Mouse (Mus musculus) lung, embryonic 15.5 days (tissue): ENCODE data around the gene Foxd4. TPM values are rescaled to one million over a fixed set of nuclear protein-coding genes. Genes with fewer than 3 reads are reported as not detected.
A peak's percentile ranks its signal among the peaks of the same experiment; 100 is the strongest.

Experiments used
- ATAC-seq: fragments of 200-750 bp; cut with Nextera tagmentation; 2 replicates; pipeline ENCODE4 v1.8.0; 2017; ENCODE audit warnings: moderate number of reproducible peaks, borderline replicate concordance; ENCODE audit not compliant: low FRiP score, low TSS enrichment; ENCODE audit errors: extremely low read depth
- H3K27ac ChIP-seq: fragments of 300-500 bp; sonication (generic); 2 replicates; pipeline ENCODE4 v1.5.1; 2015; ENCODE audit warnings: moderate library complexity, mild to moderate bottlenecking, inconsistent platforms
- H3K27me3 ChIP-seq: fragments of 300-500 bp; sonication (generic); 2 replicates; pipeline ENCODE4 v1.6.1; 2015; ENCODE audit warnings: inconsistent platforms
- H3K36me3 ChIP-seq: fragments of 300-500 bp; sonication (generic); 2 replicates; pipeline ENCODE4 v1.6.1; 2015; ENCODE audit warnings: inconsistent platforms
- H3K4me1 ChIP-seq: fragments of 300-500 bp; sonication (generic); 2 replicates; pipeline ENCODE4 v1.6.1; 2015; ENCODE audit warnings: inconsistent platforms
- H3K4me2 ChIP-seq: fragments of 300-500 bp; sonication (generic); 2 replicates; pipeline ENCODE4 v1.6.1; 2015; ENCODE audit warnings: inconsistent platforms, mild to moderate bottlenecking, moderate library complexity
- H3K4me3 ChIP-seq: fragments of 300-500 bp; sonication (generic); 2 replicates; pipeline ENCODE4 v1.5.1; 2015; ENCODE audit warnings: mild to moderate bottlenecking, inconsistent platforms
- H3K9ac ChIP-seq: fragments of 300-500 bp; sonication (generic); 2 replicates; pipeline ENCODE4 v1.6.1; 2015; ENCODE audit warnings: inconsistent platforms
- H3K9me3 ChIP-seq: fragments of 300-500 bp; sonication (generic); 2 replicates; pipeline ENCODE4 v1.6.1; 2016; ENCODE audit warnings: inconsistent platforms
- WGBS: fragments of 180-500 bp; shearing (Covaris S2); methylation state at CpG from one replicate; pipeline ENCODE4 v1.1.7; 2015; 5-methylcytosine and 5-hydroxymethylcytosine counted together
- microRNA-seq: library from miRNA; unstranded; fragments of <30 nt; microRNA quantifications from one replicate; pipeline ENCODE4, GENCODE M21; 2016
- polyA plus RNA-seq: library from polyadenylated mRNA; unstranded; fragments of >200 nt; fragmentation: Nextera tagmentation; extraction: Ambion mirVana; gene quantifications from 2 replicates; pipeline ENCODE4 v1.2.1, GENCODE M21; 2015

Gene Foxd4
- polyA plus RNA-seq, 1 experiment from 2014 or later: not detected

DNA sequence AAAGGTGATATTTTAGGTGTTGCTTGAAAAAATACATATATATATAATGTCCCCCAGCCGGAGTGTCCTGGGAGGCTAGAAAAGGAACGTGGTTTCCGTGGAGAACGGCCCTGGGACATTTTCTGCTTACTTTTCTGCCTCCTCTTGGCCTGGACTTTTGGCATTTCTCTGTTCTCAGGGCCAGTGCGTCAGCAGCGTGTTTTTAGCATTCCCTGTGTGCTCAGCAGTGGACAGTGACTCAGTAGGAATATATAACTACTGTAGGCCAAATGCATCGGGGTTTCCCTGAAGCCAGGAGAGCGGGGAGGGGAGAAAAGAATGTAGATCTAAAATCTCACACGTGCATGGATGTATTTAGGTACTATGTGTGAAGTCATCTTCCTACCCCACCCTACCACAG lies 35.6 kb downstream of the Foxd4 start:
- Histone ChIP-seq H3K4me2 (no peak overlapping the region), H3K9ac (no peak overlapping the region), H3K27me3 (peaks cover 22% of the 10 kb centered on the region; the same call in 1 of the 2 replicates), H3K27ac (no peak overlapping the region), H3K4me3 (no peak overlapping the region), H3K36me3 (no peaks in the 10 kb centered on the region), H3K9me3 (no peaks in the 10 kb centered on the region), H3K4me1 (peaks cover 11% of the 10 kb centered on the region; the same call in 1 of the 2 replicates)
- WGBS: 79% methylated on average over 9 of the region's 9 CpGs
- no peak for ATAC-seq

DNA sequence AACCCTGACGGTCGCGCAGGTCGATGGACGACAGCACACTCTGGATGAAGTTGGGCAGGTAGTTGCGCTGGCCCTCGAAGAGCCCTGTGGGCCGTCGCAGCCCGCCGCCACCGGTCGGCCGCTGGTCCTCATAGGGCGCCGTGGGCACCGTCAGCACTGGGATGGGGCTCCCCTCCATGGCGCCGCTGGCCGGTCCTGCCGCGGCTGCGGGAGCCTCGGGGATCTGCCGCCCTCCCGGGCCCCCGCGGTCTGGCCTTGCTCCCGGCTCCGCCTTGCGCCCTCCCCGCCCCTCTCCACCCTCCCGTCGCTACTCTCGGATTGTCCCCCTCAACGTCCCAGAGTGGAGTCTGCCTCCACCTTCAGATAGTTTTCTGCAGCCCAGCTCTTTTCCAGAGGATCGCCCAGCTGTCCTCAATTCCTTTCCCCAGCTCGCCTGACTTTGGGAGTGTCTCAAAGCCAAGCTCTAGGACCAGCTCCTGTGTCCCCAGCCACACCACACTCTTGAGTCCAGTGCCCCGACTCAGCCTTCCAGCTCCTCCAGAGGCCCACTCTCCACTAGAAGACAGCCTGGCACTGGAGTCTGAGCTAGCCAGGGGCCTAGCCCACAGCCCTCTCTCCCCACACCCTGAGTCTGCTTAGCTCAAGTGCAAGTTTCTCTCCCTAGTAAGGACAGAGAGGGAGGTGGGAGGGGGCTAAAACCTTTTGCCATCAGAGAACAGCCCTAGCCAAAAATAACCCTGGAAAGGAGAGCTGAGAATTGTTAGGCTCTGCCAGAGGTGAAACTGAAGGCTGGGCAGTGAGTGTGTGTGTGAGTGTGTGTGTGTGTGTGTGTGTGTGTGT lies 39.2 kb downstream of the Foxd4 start, which contains the start of gene Pgm5:
Gene Pgm5, minus strand, starts transcription at position 244 of the 840 bp plus-strand sequence.
- Histone ChIP-seq H3K27ac (peak within 1 kb of the TSS; percentile 57; the same call in 1 of the 2 replicates), H3K4me1 (peaks cover 12% of the 10 kb centered on the region; the same call in 1 of the 2 replicates)
- ATAC-seq: peak; percentile 77

GRCm38 (mm10) chr19:24861276-24861611 lies 39.8 kb downstream of the Foxd4 start:
- H3K4me1 ChIP-seq: peaks cover 12% of the 10 kb centered on the region; the same call in 1 of the 2 replicates
- no peaks in the 10 kb centered on the region for H3K9me3 ChIP-seq
- H3K4me3 ChIP-seq: peak overlapping the region; percentile 56
- peak overlapping the region; percentile 91 for H3K4me2 ChIP-seq
- H3K27ac ChIP-seq: peak overlapping the region; percentile 57; the same call in 1 of the 2 replicates
- peaks cover 23% of the 10 kb centered on the region; the same call in 1 of the 2 replicates for H3K27me3 ChIP-seq
- WGBS: 20% methylated on average over 13 of the region's 13 CpGs
- H3K36me3 ChIP-seq: no peaks in the 10 kb centered on the region
- peak; percentile 32; the same call in 1 of the 2 replicates for ATAC-seq
- peak overlapping the region; percentile 47 for H3K9ac ChIP-seq

More for the DNA sequence above, 39.2 kb downstream of the Foxd4 start, which contains the start of gene Pgm5:
- no peaks in the 10 kb centered on the region for H3K36me3 ChIP-seq
- peak within 1 kb of the TSS; percentile 91 for H3K4me2 ChIP-seq
- H3K4me3 ChIP-seq: peak within 1 kb of the TSS; percentile 56
- no peaks in the 10 kb centered on the region for H3K9me3 ChIP-seq
- H3K9ac ChIP-seq: peak within 1 kb of the TSS; percentile 47
- under 1% methylated on average over 39 of the region's 39 CpGs for WGBS
- H3K27me3 ChIP-seq: peaks cover 23% of the 10 kb centered on the region; the same call in 1 of the 2 replicates

DNA sequence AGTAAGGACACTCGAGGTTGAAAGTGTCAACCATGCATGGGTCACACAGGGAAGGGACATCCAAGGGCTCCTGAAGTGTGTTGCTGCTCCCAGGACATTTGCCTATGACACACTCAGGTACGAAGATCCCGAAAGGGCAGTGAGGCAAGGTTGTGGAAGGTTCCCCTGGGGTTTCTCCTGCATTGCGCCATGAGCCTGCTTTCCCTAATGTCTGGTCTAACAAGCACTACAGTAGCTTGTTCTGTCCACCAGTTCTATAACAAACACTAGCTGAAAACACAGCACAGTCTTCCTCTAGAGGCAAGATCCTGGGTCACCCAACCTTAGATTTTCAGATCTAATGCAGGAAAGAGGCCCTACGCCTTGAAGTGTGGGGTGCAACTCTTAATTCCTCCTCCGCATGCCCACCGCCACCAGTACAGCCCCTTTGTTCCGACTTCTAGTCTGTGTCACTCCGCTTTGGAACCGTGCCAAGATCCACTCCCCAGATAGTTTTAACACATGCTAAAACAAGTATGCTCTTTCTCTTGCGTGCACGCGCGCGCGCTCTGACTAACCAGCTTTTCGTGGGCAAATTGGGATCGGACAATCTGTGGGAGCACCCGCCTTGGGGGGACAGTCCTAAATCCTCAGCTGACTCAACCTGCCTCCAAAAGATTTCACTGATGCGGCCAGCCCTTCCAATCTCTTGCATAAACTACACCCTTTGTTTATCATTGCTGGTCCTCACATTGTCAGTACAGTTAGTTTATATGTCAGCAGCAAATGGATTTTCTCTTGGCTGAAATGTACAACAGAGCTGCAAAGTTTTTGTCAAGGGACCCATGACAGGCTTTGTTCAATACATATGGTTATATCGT lies 49.3 kb downstream of the Foxd4 start:
- 43% methylated on average over 21 of the region's 21 CpGs for WGBS
- Histone ChIP-seq H3K4me3 (peak overlapping the region; percentile 18), H3K27ac (peak overlapping the region; percentile 56), H3K27me3 (no peaks in the 10 kb centered on the region), H3K9ac (no peak overlapping the region), H3K4me2 (peak overlapping the region; percentile 47), H3K4me1 (peaks cover 28% of the 10 kb centered on the region), H3K36me3 (no peaks in the 10 kb centered on the region), H3K9me3 (no peaks in the 10 kb centered on the region)
- ATAC-seq: peak; percentile 83

Small RNA genes within 50 kb of the gene (microRNA-seq; reads per million reads assigned to microRNA genes)
- gene Mir3084-1: not detected

Other genes with a start within 250 kb of the Foxd4 start
- 3.0 and 3.3 TPM in 2 replicates for gene Tmem252, start 227.2 kb downstream of the Foxd4 start, polyA plus RNA-seq
- gene Pgm5, start 39.3 kb downstream of the Foxd4 start, polyA plus RNA-seq: 3.0 and 3.1 TPM in 2 replicates
- gene Gm10053, start 25.5 kb downstream of the Foxd4 start, polyA plus RNA-seq: 210 and 217 TPM in 2 replicates
- 18.8 and 18.9 TPM in 2 replicates for gene Cbwd1, start 60.4 kb upstream of the Foxd4 start, polyA plus RNA-seq
- gene Dock8, start 98.3 kb upstream of the Foxd4 start, polyA plus RNA-seq: 4.2 and 4.5 TPM in 2 replicates